Mouse (Mus musculus) forebrain, embryonic 14.5 days (tissue): ENCODE measurements around the gene Zfc3h1. TPM values are rescaled to one million over a fixed set of nuclear protein-coding genes. Genes with fewer than 3 reads are reported as not detected.

Source experiments
- ATAC-seq: fragments of 200-750 bp; cut with Nextera tagmentation; 2 replicates; pipeline ENCODE4 v1.8.0; 2017; ENCODE audit warnings: mild to moderate bottlenecking, moderate library complexity
- DNase-seq: peaks from one replicate; pipeline ENCODE4 v3.0.0-alpha.2; 2015; ENCODE audit warnings: low spot score
- H3K27ac ChIP-seq: fragments of 300-500 bp; sonication (generic); 2 replicates; pipeline ENCODE4 v1.5.1; 2014; ENCODE audit warnings: low read depth, mild to moderate bottlenecking, control low read depth, low read length, moderate library complexity
- H3K27me3 ChIP-seq: fragments of 300-500 bp; sonication (generic); replicated peaks from 2 replicates; pipeline ENCODE4 v1.6.1; 2014; ENCODE audit warnings: low read length, control low read depth, mixed read lengths; ENCODE audit not compliant: control insufficient read depth, insufficient read depth
- H3K36me3 ChIP-seq: fragments of 300-500 bp; sonication (generic); 2 replicates; pipeline ENCODE4 v1.6.1; 2014; ENCODE audit warnings: low read length, control low read depth; ENCODE audit not compliant: control insufficient read depth, insufficient read depth
- H3K4me1 ChIP-seq: fragments of 300-500 bp; sonication (generic); 2 replicates; pipeline ENCODE4 v1.6.1; 2014; ENCODE audit warnings: antibody characterized with exemption, low read length, control low read depth; ENCODE audit not compliant: control insufficient read depth, insufficient read depth
- H3K4me2 ChIP-seq: fragments of 300-500 bp; sonication (generic); 2 replicates; pipeline ENCODE4 v1.6.1; 2014; ENCODE audit warnings: mild to moderate bottlenecking, control low read depth, low read length
- H3K4me3 ChIP-seq: fragments of 300-500 bp; sonication (generic); 2 replicates; pipeline ENCODE4 v1.5.1; 2014; ENCODE audit warnings: low read depth, low read length, control low read depth
- H3K9ac ChIP-seq: fragments of 300-500 bp; sonication (generic); 2 replicates; pipeline ENCODE4 v1.6.1; 2014; ENCODE audit warnings: mild to moderate bottlenecking, low read length, control low read depth, moderate library complexity
- H3K9me3 ChIP-seq: fragments of 300-500 bp; sonication (generic); replicated peaks from 2 replicates; pipeline ENCODE4 v1.6.1; 2016; ENCODE audit warnings: low read length, control low read depth, mixed read lengths; ENCODE audit not compliant: control insufficient read depth
- WGBS: fragments of 180-500 bp; shearing (Covaris S2); extraction: QIAGEN DNeasy Blood & Tissue Kit; methylation state at CpG from one replicate; pipeline ENCODE4 v1.1.7; 2014; 5-methylcytosine and 5-hydroxymethylcytosine counted together
- polyA plus RNA-seq: library from polyadenylated mRNA; unstranded; fragments of >200 nt; fragmentation: Nextera tagmentation; extraction: Ambion mirVana; gene quantifications from 2 replicates; pipeline ENCODE4 v1.2.1, GENCODE M21; 2014

Gene Zfc3h1
- polyA plus RNA-seq, 1 experiment from 2014 or later: 16.8 TPM

- ATAC-seq (no peak), DNase-seq (no peak)
- Histone ChIP-seq H3K9me3 (no peaks in the 10 kb centered on the region), H3K4me3 (no peak overlapping the region), H3K36me3 (peaks cover 4% of the 10 kb centered on the region; the same call in 1 of the 2 replicates), H3K27me3 (no peaks in the 10 kb centered on the region), H3K27ac (no peak overlapping the region), H3K4me2 (no peak overlapping the region), H3K9ac (no peak overlapping the region), H3K4me1 (no peaks in the 10 kb centered on the region)
- 74% methylated on average over 2 of the region's 2 CpGs for WGBS
Measured at GRCm38 (mm10) chr10:115350810-115351397, 33.9 kb upstream of the Zfc3h1 start.

GRCm38 (mm10) chr10:115354553-115354952, 30.2 kb upstream of the Zfc3h1 start:
- Histone ChIP-seq H3K36me3 (peaks cover 17% of the 10 kb centered on the region), H3K9ac (no peak overlapping the region), H3K4me1 (no peaks in the 10 kb centered on the region), H3K9me3 (no peaks in the 10 kb centered on the region), H3K27ac (no peak overlapping the region), H3K4me3 (no peak overlapping the region), H3K4me2 (no peak overlapping the region), H3K27me3 (no peaks in the 10 kb centered on the region)
- ATAC-seq: no peak
- peak; percentile 13 for DNase-seq
- 52% methylated on average over 6 of the region's 6 CpGs for WGBS

- Histone ChIP-seq H3K27me3 (no peaks in the 10 kb centered on the region), H3K27ac (no peak overlapping the region), H3K9ac (no peak overlapping the region), H3K4me1 (no peaks in the 10 kb centered on the region), H3K9me3 (no peaks in the 10 kb centered on the region), H3K36me3 (peaks cover 17% of the 10 kb centered on the region), H3K4me2 (no peak overlapping the region), H3K4me3 (no peak overlapping the region)
- no peak for DNase-seq
- no peak for ATAC-seq
- 91% methylated on average over 6 of the region's 6 CpGs for WGBS
Measured at GRCm38 (mm10) chr10:115355016-115355415, 29.7 kb upstream of the Zfc3h1 start.

- 82% methylated on average over 6 of the region's 7 CpGs for WGBS
- H3K4me2 ChIP-seq: no peak overlapping the region
- H3K4me1 ChIP-seq: peaks cover 6% of the 10 kb centered on the region
- H3K4me3 ChIP-seq: no peak overlapping the region
- no peaks in the 10 kb centered on the region for H3K9me3 ChIP-seq
- H3K27ac ChIP-seq: no peak overlapping the region
- no peak for ATAC-seq
- H3K9ac ChIP-seq: no peak overlapping the region
- H3K36me3 ChIP-seq: peaks cover 17% of the 10 kb centered on the region
- no peak for DNase-seq
- H3K27me3 ChIP-seq: no peaks in the 10 kb centered on the region
Measured at GRCm38 (mm10) chr10:115356106-115356505, 28.7 kb upstream of the Zfc3h1 start.

GRCm38 (mm10) chr10:115358216-115358919, 26.4 kb upstream of the Zfc3h1 start:
- H3K9ac ChIP-seq: no peak overlapping the region
- peaks cover 18% of the 10 kb centered on the region for H3K4me1 ChIP-seq
- H3K9me3 ChIP-seq: no peaks in the 10 kb centered on the region
- no peaks in the 10 kb centered on the region for H3K27me3 ChIP-seq
- H3K36me3 ChIP-seq: peaks cover 17% of the 10 kb centered on the region
- no peak overlapping the region for H3K4me3 ChIP-seq
- no peak overlapping the region for H3K27ac ChIP-seq
- H3K4me2 ChIP-seq: no peak overlapping the region
- WGBS: 96% methylated on average over 17 of the region's 17 CpGs
- ATAC-seq (no peak), DNase-seq (no peak)

- H3K4me2 ChIP-seq: no peak overlapping the region
- H3K27ac ChIP-seq: no peak overlapping the region
- peaks cover 18% of the 10 kb centered on the region for H3K4me1 ChIP-seq
- H3K9ac ChIP-seq: no peak overlapping the region
- no peaks in the 10 kb centered on the region for H3K9me3 ChIP-seq
- peaks cover 17% of the 10 kb centered on the region for H3K36me3 ChIP-seq
- H3K4me3 ChIP-seq: no peak overlapping the region
- DNase-seq (no peak), ATAC-seq (no peak)
- 92% methylated on average over 7 of the region's 7 CpGs for WGBS
- no peaks in the 10 kb centered on the region for H3K27me3 ChIP-seq
Measured at GRCm38 (mm10) chr10:115359066-115359465, 25.7 kb upstream of the Zfc3h1 start.

GRCm38 (mm10) chr10:115361840-115362622, 22.7 kb upstream of the Zfc3h1 start, which contains the start of gene Tmem19:
Gene Tmem19 (minus strand): TSS chr10:115362501.
- H3K27me3 ChIP-seq: no peaks in the 10 kb centered on the region
- H3K4me1 ChIP-seq: peaks cover 18% of the 10 kb centered on the region
- peak within 1 kb of the TSS; percentile 95 for H3K27ac ChIP-seq
- peak; percentile 98 for ATAC-seq
- DNase-seq: peak; percentile 98
- whole genome bisulfite sequencing: under 1% methylated on average over 45 of the region's 58 CpGs
- peak within 1 kb of the TSS; percentile 77 for H3K4me2 ChIP-seq
- H3K9ac ChIP-seq: peak within 1 kb of the TSS; percentile 71
- no peaks in the 10 kb centered on the region for H3K9me3 ChIP-seq
- H3K4me3 ChIP-seq: peak within 1 kb of the TSS; percentile 51
- 0 out of 2 replicates have a peak, but pooled peaks cover 5% of the 10 kb centered on the region for H3K36me3 ChIP-seq

- Histone ChIP-seq H3K4me3 (peak overlapping the region; percentile 51), H3K4me1 (peaks cover 18% of the 10 kb centered on the region), H3K27me3 (no peaks in the 10 kb centered on the region), H3K9ac (peak overlapping the region; percentile 71), H3K4me2 (peak overlapping the region; percentile 77), H3K36me3 (0 out of 2 replicates have a peak, but pooled peaks cover 5% of the 10 kb centered on the region), H3K27ac (peak overlapping the region; percentile 95; the same call in 1 of the 2 replicates), H3K9me3 (no peaks in the 10 kb centered on the region)
- ATAC-seq: peak; percentile 25
- 6% methylated on average over 9 of the region's 9 CpGs for WGBS
- no peak for DNase-seq
Measured at GRCm38 (mm10) chr10:115362623-115362964, 22.2 kb upstream of the Zfc3h1 start.
